Mouse (Mus musculus): ENCODE measurements around the gene Ap2m1. TPM values are rescaled to one million over a fixed set of nuclear protein-coding genes. Genes with fewer than 3 reads are reported as not detected.

The Ap2m1 gene
- total and polyA plus RNA-seq, 2 experiments from 2014 or later = 1,021 to 1,346 TPM

- no peak overlapping the region for H3K4me3 ChIP-seq (ENCODE audit: low read length)
- no peaks in the 10 kb centered on the region for H3K4me1 ChIP-seq (ENCODE audit: insufficient read depth, low read length)
- H3K9ac ChIP-seq (replicated peaks; ENCODE audit: low read length) = no peak overlapping the region
- DNase-seq (ENCODE audit: low spot score) = no peak
- H3K4me2 ChIP-seq (ENCODE audit: low read depth, low read length) = no peak overlapping the region
- H3K27me3 ChIP-seq (ENCODE audit: insufficient read depth, low read length) = no peaks in the 10 kb centered on the region
- WGBS = 85% methylated on average over 5 of the region's 5 CpGs
- no peak overlapping the region for H3K27ac ChIP-seq
- H3K9me3 ChIP-seq (ENCODE audit: low read length) = no peaks in the 10 kb centered on the region
- ATAC-seq = no peak
- TF ChIP-seq CTCF (IDR thresholded peaks at IDR 0.05; ENCODE audit: low read depth) = no peak
- peaks cover 66% of the 10 kb centered on the region for H3K36me3 ChIP-seq (ENCODE audit: insufficient read depth, low read length)
Observed at GRCm38 (mm10) chr16:20528779-20529178, 6.5 kb upstream of the Ap2m1 start.

DNA sequence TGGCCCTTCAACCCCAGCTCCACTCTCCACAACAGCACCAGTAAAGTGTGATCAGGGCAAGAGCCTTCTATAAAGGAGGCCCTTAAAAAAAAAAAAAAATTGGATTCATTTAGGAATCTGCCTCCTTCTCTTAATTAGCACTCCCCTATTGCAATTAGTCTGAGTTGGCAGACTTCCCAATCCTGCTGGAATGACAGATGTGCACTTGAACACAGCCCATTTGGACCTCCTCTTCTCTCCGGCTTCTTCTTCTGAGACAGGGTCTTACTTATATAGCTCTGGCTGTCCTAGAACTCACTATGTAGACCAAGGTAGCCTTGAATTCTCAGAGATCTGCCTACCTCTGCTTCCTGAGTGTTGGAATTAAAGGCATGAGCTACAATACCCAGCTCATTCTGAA lies 5.9 kb upstream of the Ap2m1 start:
- WGBS = 43% methylated on average over 1 of the region's 1 CpGs
- H3K4me3 ChIP-seq (ENCODE audit: low read length) = no peak overlapping the region
- no peak overlapping the region for H3K9ac ChIP-seq (replicated peaks; ENCODE audit: low read length)
- peak; percentile 32 for DNase-seq (ENCODE audit: low spot score)
- peaks cover 60% of the 10 kb centered on the region for H3K36me3 ChIP-seq (ENCODE audit: insufficient read depth, low read length)
- no peak overlapping the region for H3K4me2 ChIP-seq (ENCODE audit: low read depth, low read length)
- no peak overlapping the region for H3K27ac ChIP-seq
- no peak for ATAC-seq
- no peaks in the 10 kb centered on the region for H3K27me3 ChIP-seq (ENCODE audit: insufficient read depth, low read length)
- no peaks in the 10 kb centered on the region for H3K9me3 ChIP-seq (ENCODE audit: low read length)
- no peak for TF ChIP-seq CTCF (IDR thresholded peaks at IDR 0.05; ENCODE audit: low read depth)
- H3K4me1 ChIP-seq (ENCODE audit: insufficient read depth, low read length) = no peaks in the 10 kb centered on the region

- ATAC-seq (no peak), DNase-seq (ENCODE audit: low spot score) (no peak)
- Histone ChIP-seq H3K9me3 (ENCODE audit: low read length) (no peaks in the 10 kb centered on the region), H3K36me3 (ENCODE audit: insufficient read depth, low read length) (peaks cover 47% of the 10 kb centered on the region), H3K4me3 (ENCODE audit: low read length) (no peak overlapping the region), H3K9ac (replicated peaks; ENCODE audit: low read length) (no peak overlapping the region), H3K27me3 (ENCODE audit: insufficient read depth, low read length) (no peaks in the 10 kb centered on the region), H3K4me1 (ENCODE audit: insufficient read depth, low read length) (no peaks in the 10 kb centered on the region), H3K4me2 (ENCODE audit: low read depth, low read length) (no peak overlapping the region), H3K27ac (no peak overlapping the region)
- WGBS = 97% methylated on average over 20 of the region's 20 CpGs
- TF ChIP-seq CTCF (IDR thresholded peaks at IDR 0.05; ENCODE audit: low read depth) = no peak
Observed at GRCm38 (mm10) chr16:20530941-20531340, 4.3 kb upstream of the Ap2m1 start.

DNA sequence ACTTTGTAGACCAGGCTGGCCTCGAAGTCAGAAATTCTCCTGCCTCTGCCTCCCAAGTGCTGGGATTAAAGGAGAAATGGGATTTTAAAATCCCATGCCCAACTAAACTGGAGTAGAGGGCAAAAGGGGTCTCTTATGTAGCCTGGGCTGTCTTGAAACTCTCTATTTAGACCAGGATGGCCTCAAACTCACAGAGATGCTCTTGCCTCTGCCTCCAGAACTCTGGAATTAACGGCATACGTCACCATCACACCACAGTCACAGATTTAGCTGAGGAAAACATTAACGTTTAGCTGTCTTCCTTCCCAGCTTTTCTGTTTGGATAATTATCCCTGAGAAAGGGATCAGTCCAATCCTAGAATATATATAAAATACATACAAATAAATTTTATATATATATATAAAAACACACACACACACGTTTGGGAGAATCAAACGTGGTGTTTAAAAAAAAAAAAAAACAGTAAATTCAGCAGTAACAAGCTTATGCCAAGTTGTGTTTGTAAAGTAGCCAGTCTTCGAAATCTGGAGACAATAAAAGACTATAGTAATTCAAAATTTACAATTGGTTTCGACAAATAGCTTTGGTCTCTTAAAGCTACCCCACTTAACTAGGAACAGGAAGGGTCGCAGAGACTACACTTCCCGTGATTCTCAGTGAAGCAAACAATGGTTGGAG lies 522 bp upstream of the Ap2m1 start:
- H3K9ac ChIP-seq (replicated peaks; ENCODE audit: low read length) = no peak overlapping the region
- no peak for ATAC-seq
- H3K4me2 ChIP-seq (ENCODE audit: low read depth, low read length) = peak overlapping the region; percentile 37; the same call in 1 of the 2 replicates
- H3K27me3 ChIP-seq (ENCODE audit: insufficient read depth, low read length) = no peaks in the 10 kb centered on the region
- H3K4me1 ChIP-seq (ENCODE audit: insufficient read depth, low read length) = peaks cover 18% of the 10 kb centered on the region
- peaks cover 43% of the 10 kb centered on the region for H3K36me3 ChIP-seq (ENCODE audit: insufficient read depth, low read length)
- DNase-seq (ENCODE audit: low spot score) = no peak
- no peaks in the 10 kb centered on the region for H3K9me3 ChIP-seq (ENCODE audit: low read length)
- no peak for TF ChIP-seq CTCF (IDR thresholded peaks at IDR 0.05; ENCODE audit: low read depth)
- H3K4me3 ChIP-seq (ENCODE audit: low read length) = no peak overlapping the region
- 49% methylated on average over 10 of the region's 10 CpGs for WGBS
- no peak overlapping the region for H3K27ac ChIP-seq

GRCm38 (mm10) chr16:20536081-20536665 lies 895 bp downstream of the Ap2m1 start:
- H3K27ac ChIP-seq = peak overlapping the region; percentile 93
- H3K9ac ChIP-seq (replicated peaks; ENCODE audit: low read length) = peak overlapping the region; percentile 97
- peaks cover 44% of the 10 kb centered on the region for H3K36me3 ChIP-seq (ENCODE audit: insufficient read depth, low read length)
- 26% methylated on average over 9 of the region's 9 CpGs for WGBS
- no peak for TF ChIP-seq CTCF (IDR thresholded peaks at IDR 0.05; ENCODE audit: low read depth)
- peak overlapping the region; percentile 91 for H3K4me2 ChIP-seq (ENCODE audit: low read depth, low read length)
- peak overlapping the region; percentile 96 for H3K4me3 ChIP-seq (ENCODE audit: low read length)
- H3K27me3 ChIP-seq (ENCODE audit: insufficient read depth, low read length) = no peaks in the 10 kb centered on the region
- H3K9me3 ChIP-seq (ENCODE audit: low read length) = no peaks in the 10 kb centered on the region
- DNase-seq (ENCODE audit: low spot score) (no peak), ATAC-seq (no peak)
- H3K4me1 ChIP-seq (ENCODE audit: insufficient read depth, low read length) = peaks cover 18% of the 10 kb centered on the region

- H3K27me3 ChIP-seq (ENCODE audit: insufficient read depth, low read length) = no peaks in the 10 kb centered on the region
- H3K36me3 ChIP-seq (ENCODE audit: insufficient read depth, low read length) = peaks cover 44% of the 10 kb centered on the region
- DNase-seq (ENCODE audit: low spot score) = peak; percentile 24
- H3K9me3 ChIP-seq (ENCODE audit: low read length) = no peaks in the 10 kb centered on the region
- ATAC-seq = no peak
- H3K4me2 ChIP-seq (ENCODE audit: low read depth, low read length) = peak overlapping the region; percentile 91
- peak overlapping the region; percentile 96 for H3K4me3 ChIP-seq (ENCODE audit: low read length)
- 17% methylated on average over 5 of the region's 5 CpGs for WGBS
- TF ChIP-seq CTCF (IDR thresholded peaks at IDR 0.05; ENCODE audit: low read depth) = no peak
- H3K9ac ChIP-seq (replicated peaks; ENCODE audit: low read length) = peak overlapping the region; percentile 97
- peak overlapping the region; percentile 3 for H3K27ac ChIP-seq
- peaks cover 18% of the 10 kb centered on the region for H3K4me1 ChIP-seq (ENCODE audit: insufficient read depth, low read length)
Observed at GRCm38 (mm10) chr16:20537071-20537471, 1.8 kb downstream of the Ap2m1 start.
